Mouse (Mus musculus) megakaryocyte, embryonic 14.5 days (primary cell): Measurements from ENCODE around the gene Rab26.

ENCODE experiments used
- FLI1 ChIP-seq: IDR thresholded peaks from 2 replicates; pipeline ENCODE4 v1.6.1; 2012; ENCODE audit warnings: low read length, inconsistent platforms, mixed read lengths
- GATA1 ChIP-seq: IDR thresholded peaks from 3 replicates; pipeline ENCODE4 v1.6.1; 2012; ENCODE audit warnings: mixed read lengths, low read length, inconsistent platforms, borderline replicate concordance

GRCm38 (mm10) chr17:24561592-24561991 lies 27.6 kb upstream of the Rab26 start:
- TF ChIP-seq GATA1 (no peak), FLI1 (no peak)
